Mouse (Mus musculus): ENCODE data around the gene Mob1b.

The Mob1b gene

GRCm38 (mm10) chr5:88720116-88721002 lies at the start of gene Mob1b:
Gene Mob1b, plus strand, starts transcription at chr5:88720855.
- DNase-seq (ENCODE audit: low spot score) = peak; percentile 96

GRCm38 (mm10) chr5:88674703-88675442 lies 45.8 kb upstream of the Mob1b start:
- DNase-seq (ENCODE audit: low spot score) = peak; percentile 56

- peak; percentile 90 for DNase-seq (ENCODE audit: low spot score)
Measured at GRCm38 (mm10) chr5:88675443-88676387, 44.9 kb upstream of the Mob1b start, which contains the start of gene Grsf1. Gene Grsf1, minus strand, starts transcription at chr5:88676171.

- DNase-seq (ENCODE audit: low spot score) = no peak
Measured at GRCm38 (mm10) chr5:88678929-88679328, 41.7 kb upstream of the Mob1b start.

GRCm38 (mm10) chr5:88679341-88679740 lies 41.3 kb upstream of the Mob1b start:
- DNase-seq (ENCODE audit: low spot score) = no peak

GRCm38 (mm10) chr5:88680567-88680966 lies 40.1 kb upstream of the Mob1b start:
- no peak for DNase-seq (ENCODE audit: low spot score)

GRCm38 (mm10) chr5:88683706-88684105 lies 36.9 kb upstream of the Mob1b start:
- no peak for DNase-seq (ENCODE audit: low spot score)

GRCm38 (mm10) chr5:88684226-88684625 lies 36.4 kb upstream of the Mob1b start:
- no peak for DNase-seq (ENCODE audit: low spot score)

GRCm38 (mm10) chr5:88685306-88685705 lies 35.3 kb upstream of the Mob1b start:
- no peak for DNase-seq (ENCODE audit: low spot score)

GRCm38 (mm10) chr5:88685745-88686299 lies 34.8 kb upstream of the Mob1b start:
- no peak for DNase-seq (ENCODE audit: low spot score)

- no peak for DNase-seq (ENCODE audit: low spot score)
Measured at GRCm38 (mm10) chr5:88687996-88688406, 32.7 kb upstream of the Mob1b start.

GRCm38 (mm10) chr5:88688583-88689187 lies 32.0 kb upstream of the Mob1b start:
- no peak for DNase-seq (ENCODE audit: low spot score)

- peak; percentile 77 for DNase-seq (ENCODE audit: low spot score)
Measured at GRCm38 (mm10) chr5:88689279-88689938, 31.2 kb upstream of the Mob1b start.

- no peak for DNase-seq (ENCODE audit: low spot score)
Measured at GRCm38 (mm10) chr5:88690681-88691505, 29.8 kb upstream of the Mob1b start.

GRCm38 (mm10) chr5:88691506-88692095 lies 29.1 kb upstream of the Mob1b start:
- DNase-seq (ENCODE audit: low spot score) = no peak

- DNase-seq (ENCODE audit: low spot score) = no peak
Measured at GRCm38 (mm10) chr5:88692586-88692985, 28.1 kb upstream of the Mob1b start.

GRCm38 (mm10) chr5:88693057-88693456 lies 27.6 kb upstream of the Mob1b start:
- DNase-seq (ENCODE audit: low spot score) = no peak

GRCm38 (mm10) chr5:88697291-88697690 lies 23.4 kb upstream of the Mob1b start:
- DNase-seq (ENCODE audit: low spot score) = no peak

- DNase-seq (ENCODE audit: low spot score) = no peak
Measured at GRCm38 (mm10) chr5:88699251-88699913, 21.3 kb upstream of the Mob1b start.
